Mouse (Mus musculus) T-helper 2 cell (primary cell): ENCODE measurements around the gene Sh2b1.

Experiments used
- in situ Hi-C: fragments of 300-600 bp; cut with MboI, MseI; formaldehyde crosslinking; loops from one replicate; pipeline ENCODE4 v1.15.1; 2025; ENCODE audit warnings: high pct_unique_total_duplicates

Sh2b1 gene

DNA sequence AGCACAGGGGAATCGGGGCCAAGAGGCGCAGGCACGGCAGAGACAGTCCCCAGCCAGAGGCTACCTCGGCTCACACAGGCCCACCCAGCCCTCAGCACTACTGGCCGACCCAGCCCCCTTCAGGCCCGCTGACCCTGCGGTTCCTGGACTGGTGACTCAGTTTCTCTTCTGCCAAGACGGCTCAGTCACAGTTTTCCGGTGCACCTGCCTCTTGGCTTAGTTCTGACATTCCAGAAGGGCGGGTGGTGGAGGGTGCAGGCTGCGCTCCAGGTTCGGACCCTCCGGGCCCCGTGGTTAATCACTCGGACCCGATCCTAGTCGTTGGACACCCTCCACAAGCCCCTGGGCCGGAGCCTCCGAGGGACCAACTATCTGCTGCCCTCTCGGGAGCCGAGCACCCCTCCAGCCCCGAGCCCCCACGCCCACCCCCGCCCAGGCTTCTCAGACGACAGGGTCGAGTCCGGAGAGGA lies 703 bp downstream of the Sh2b1 start:
- in situ Hi-C loops = loop anchor here (5.0 kb wide), 1 partner anchor 77 kb away; the partner anchor contains the start of gene Nfatc2ip

DNA sequence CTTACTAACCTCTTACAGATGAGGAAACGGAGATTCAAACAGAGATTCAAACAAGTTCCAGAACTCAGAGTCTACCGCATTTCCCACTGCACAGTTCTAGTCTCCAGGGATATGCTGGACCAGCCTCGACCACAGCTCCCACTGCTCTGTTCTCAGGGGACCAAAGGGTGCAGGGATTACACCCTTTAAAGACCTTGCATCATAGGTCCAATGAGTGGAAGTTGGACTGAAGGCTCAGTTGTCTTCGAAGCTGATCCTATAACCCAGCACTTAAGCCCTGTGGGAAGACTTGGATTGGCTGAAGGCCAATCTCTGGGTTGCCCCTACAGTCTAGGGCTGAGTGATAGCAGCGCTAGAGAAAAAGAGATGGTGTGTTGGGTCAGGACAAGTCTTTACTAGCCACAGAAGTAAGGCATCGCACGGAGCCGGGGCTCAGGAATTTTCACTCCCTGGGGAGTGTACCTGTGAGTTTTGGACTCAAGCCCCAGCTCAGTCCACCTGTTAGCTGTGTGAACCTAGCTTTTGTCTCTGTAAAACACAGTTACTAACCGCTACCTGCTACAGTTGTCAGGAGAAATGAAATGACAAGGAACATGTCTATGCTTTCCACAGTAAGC lies 1.6 kb downstream of the Sh2b1 start:
- in situ Hi-C loops = loop anchor here (5.0 kb wide), 1 partner anchor 76 kb away; the partner anchor contains the start of gene Nfatc2ip

DNA sequence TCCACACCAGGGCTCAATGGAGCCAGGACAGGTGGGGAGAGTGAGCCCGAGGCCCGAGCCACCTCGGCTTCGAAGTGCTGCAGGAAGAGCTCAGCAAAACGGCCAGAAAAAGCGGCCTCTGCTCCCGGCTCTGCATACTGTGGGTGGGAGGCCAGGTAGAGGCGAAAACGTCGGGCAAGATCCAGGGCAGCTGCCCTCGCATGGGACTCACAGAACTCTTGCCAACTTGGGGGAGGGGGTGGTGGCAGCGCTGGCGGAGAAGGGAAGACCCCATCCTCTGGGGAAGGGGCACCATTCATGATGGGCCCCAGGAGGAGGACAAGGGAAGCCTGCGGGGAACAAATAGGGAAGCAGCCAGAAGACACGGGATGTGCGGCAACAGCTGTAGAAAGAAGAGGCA lies 2.5 kb downstream of the Sh2b1 start:
- in situ Hi-C loops = loop anchor here (5.0 kb wide), 1 partner anchor 75 kb away; the partner anchor contains the start of gene Nfatc2ip

DNA sequence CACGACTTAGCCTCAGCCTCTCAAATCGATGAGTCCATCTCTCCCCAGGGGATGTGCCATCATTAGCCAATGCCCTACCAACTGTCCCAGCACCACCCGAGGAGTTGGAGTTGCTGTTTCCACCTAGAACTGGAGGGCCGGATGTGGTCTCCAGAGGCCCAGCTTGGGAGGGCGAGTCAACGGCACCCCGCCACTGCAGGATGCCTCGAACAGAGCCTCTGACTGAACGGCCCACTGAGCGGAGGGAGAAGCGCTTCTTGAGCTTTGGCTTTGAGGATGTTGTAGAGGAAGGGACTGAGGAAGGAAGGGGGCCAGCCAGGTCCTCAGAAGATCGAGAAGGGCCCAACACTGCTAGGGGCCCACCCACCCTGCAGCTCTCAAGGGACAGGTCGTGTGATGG lies 2.9 kb downstream of the Sh2b1 start:
- in situ Hi-C loops = loop anchor here (5.0 kb wide), 1 partner anchor 75 kb away; the partner anchor contains the start of gene Nfatc2ip

DNA sequence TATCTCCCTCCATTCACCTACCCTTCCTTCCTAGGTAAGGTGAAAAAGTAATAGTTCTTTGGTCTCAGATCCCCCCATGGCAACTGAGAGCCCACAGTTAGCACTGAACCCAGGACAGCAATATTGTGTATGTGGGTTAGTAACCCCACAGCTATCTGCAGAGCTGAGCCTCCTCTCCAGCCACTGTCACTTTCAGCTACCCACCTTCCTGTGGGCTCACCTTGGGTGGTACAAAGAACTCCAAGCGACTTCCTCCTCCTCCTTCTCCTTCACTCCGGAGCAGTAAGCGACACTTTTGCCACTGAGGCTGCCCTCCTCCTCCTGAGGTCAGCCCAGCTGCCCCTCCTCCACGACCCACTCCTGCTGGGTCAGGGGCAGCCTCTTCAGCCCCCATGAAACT lies 3.4 kb downstream of the Sh2b1 start:
- in situ Hi-C loops = loop anchor here (5.0 kb wide), 1 partner anchor 75 kb away; the partner anchor contains the start of gene Nfatc2ip

DNA sequence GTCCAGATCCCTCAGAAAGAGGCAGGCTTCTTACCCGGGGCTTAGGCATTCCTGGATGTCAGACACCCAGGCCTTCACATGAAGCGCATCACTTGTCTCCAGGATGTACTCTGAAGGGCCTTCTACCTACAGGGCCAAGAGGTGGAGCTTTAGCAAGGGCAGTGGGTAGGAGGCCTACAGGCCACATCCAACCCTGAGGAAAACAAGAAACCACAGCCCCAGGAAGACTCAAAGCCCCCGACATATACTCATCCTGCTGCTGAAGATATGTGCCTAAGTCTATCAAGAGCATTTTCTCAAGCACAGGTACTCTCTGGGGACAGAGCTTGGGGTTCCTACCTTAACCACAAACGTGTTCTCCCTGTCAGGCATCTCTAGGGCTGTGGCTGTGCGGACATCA lies 3.9 kb downstream of the Sh2b1 start:
- in situ Hi-C loops = loop anchor here (5.0 kb wide), 1 partner anchor 74 kb away; the partner anchor contains the start of gene Nfatc2ip

DNA sequence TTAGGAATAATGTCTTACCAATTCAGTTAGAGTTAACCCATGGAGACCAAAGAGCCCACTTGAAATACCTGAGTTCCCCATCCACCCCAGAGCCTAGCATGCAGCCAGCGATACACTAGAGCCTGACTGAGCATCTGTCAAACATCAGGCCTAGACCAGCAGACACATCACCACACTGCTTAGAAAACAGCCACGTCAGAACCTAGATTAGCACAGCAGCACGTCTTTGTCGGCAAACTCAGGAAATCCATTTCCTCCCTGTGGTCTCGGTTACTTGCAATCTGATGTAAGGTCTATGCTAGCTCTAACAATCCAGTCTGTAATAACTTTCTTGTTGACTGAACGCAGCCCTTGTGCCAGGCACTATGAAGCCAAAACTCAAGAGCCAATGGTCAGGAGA lies 5.1 kb downstream of the Sh2b1 start:
- in situ Hi-C loops = loop anchor here (5.0 kb wide), 1 partner anchor 73 kb away; the partner anchor contains the start of gene Nfatc2ip

DNA sequence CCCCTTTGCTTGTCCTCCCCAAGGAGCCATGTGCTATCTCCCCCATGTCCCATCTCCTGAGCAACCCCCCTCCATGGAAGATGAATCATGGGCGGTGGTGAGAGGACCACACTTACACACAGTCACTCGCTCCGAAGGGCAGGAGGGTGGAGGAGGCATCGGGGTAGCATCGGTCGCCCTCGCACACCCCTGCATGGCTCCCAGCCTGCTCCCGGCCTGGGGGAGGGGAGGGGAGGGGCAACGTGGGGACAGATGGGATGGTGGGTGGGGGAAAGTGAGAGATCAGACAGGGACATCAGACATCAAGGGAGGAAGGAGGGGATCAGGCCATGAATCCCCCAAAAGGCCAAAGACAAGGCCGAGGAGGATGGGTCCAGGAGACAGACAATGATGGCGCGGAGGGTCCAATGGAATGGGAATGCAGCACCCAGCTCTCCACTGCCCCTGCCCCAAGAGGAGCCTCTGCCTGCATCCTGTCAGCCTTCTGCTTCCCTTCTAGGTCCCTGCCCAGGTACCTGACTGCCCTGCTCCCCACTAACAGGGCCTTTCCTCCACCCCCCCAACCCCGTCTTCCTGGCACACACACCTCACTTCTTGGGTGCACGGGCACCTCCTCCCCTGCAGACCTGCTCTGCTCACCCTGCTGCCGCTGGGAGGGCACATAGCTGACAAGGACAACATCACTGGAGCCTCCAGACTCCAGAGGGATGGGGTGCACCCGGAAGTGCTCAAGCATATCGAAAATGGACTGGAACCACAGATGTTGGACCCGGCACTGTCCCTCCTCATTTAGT lies 7.2 kb downstream of the Sh2b1 start:
- in situ Hi-C loops = no loop called here

DNA sequence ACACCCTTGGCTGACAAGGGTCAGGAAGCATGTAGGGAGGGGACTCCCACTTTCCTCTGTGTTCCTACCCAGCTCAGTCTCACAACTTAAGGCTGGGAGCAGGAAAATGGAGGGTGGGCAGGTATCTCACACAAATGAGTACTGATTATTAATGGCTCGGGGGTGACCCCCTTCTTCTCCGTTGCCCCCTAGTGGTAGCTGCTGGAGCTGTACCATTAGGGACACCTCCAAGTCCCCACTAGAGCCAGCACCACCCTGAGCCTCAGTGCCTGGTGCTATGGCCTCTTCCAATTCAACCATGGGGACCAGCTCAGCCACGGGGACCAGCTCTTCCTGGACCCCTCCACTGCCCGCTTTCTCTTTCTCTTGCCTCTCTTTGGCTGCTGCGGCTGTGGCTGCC lies 8.0 kb downstream of the Sh2b1 start:
- in situ Hi-C loops = no loop called here

DNA sequence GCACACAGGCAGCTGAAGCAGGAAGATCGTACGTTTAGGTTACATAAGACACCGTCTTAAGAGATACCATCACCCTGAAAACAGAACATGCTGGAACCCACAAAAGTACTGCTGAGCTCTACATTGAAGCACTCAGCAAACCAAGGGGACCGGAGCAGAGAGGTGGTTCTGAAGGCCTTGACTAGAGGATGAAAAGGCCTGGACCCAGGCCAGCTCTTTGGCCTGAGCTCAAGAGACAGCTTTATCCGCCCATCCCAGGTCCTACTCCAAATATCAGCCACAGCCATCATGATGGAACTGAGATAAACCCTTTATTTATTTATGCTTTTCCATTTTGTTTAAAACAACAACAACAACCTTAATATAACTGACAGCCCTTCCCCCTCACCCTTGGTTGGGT lies 8.5 kb downstream of the Sh2b1 start:
- in situ Hi-C loops = no loop called here

DNA sequence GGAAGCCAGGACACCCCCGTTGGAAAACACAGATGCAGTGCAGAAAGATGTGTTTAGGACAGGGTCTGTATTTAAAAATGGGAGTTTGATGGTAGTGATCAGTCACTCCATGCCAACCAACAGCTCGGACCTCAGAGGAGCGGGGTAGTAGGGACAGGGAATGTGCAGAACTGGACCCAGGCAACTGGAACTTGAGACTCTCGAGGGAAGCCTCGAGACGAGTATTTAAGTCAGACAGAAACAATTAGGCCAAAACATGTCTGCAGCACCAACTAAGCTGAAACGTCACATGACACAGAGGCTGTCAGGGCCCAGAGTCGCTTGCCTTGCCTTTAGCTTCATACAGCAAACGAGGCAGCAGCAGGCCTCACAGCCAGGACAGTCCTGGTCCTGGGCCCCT lies 9.1 kb downstream of the Sh2b1 start:
- in situ Hi-C loops = no loop called here

DNA sequence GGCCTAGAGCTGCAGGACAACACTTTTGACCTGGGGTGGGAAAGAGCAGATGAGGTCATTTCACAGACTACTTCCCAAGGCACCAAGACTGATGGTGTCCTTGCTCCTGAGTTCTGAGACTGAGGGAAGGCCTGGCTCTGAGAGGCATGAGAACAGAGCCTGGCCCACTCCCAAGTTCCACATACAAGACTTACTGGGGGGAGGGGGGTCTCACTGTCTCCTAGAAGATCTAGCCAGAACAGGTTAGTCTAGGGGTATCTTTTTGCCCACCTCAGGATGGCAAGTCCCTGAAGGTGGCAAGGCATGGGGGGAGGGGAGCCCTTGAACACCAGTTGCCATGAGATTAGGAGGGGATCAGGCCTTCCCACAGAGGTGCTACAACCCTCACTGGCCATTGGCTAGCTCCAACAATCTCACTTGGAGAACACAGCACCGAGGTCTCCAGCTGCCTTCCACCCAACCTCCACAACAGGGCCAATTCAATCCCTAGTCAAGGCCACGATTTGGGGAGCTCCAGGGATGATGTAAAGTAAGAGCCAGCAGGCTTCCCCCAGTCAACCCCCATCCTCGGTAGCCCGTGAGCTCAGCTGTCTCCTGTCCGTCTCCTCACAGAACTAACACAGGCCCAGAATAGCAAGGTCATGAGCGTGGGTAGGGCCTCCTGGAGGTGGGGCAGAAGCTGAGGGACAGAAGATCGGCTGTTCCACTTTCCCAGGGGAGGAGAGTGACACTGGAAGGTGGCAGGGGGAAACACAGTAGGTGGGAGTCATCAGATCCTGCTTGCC lies 9.8 kb downstream of the Sh2b1 start:
- in situ Hi-C loops = no loop called here

DNA sequence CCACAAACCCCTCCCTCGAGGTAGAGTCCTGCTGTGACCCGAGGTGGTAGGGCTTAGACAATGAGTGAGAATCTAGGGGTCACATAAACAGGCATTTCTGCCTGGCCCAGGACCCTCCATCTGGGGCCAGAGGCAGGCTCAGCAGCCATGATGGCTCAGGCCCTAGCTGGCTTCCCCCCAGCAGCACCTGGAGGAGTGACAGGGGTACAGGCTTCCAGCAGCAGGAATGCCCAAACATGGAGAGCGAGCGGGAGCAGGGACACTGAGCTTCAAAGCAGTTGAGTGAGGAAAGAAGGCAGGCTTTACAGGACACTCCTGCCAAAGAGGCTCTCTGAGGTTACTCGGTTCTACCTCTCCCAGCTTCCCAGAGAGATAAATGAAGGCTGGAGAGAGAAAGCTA lies 10.4 kb downstream of the Sh2b1 start:
- in situ Hi-C loops = no loop called here

DNA sequence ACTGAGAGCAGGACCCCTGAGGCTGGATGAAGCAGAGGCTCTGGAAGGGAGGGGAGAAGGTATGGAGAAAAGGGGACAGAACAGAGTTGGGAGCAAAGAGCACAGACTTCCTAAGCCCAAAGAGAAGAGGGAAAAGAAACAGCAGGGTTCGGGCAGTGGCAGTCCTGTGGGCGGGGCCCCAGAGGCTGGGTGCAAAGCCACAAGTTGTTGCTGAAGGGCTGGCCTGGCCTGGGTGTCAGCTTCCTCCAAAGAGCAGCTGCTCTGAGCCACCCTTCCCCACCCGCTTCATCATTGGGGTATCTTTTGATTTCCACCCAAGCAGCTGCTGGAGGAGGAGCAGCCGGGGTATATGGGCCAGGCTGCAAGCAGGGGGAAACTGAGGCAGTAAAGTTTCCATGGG lies 11.1 kb downstream of the Sh2b1 start:
- in situ Hi-C loops = no loop called here

DNA sequence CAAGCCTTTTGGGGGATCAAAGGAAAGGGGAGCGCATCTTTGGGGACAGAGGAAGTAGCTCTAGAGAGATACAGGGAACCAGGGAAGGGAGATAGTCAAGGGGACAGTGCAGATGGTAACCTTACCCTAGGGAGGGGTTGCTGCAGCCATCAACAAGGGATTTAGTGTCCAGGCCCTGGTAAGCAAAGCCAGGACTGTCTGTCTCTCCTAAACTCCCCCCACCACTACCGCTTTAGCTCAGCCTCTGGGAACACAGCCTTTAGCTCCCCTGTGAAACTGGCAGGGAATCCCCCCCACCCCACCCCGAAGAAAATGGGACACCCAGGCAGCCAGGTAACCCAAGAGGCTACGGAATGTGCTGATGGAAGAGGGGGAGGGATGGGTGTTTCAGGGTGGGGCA lies 11.7 kb downstream of the Sh2b1 start:
- in situ Hi-C loops = no loop called here

DNA sequence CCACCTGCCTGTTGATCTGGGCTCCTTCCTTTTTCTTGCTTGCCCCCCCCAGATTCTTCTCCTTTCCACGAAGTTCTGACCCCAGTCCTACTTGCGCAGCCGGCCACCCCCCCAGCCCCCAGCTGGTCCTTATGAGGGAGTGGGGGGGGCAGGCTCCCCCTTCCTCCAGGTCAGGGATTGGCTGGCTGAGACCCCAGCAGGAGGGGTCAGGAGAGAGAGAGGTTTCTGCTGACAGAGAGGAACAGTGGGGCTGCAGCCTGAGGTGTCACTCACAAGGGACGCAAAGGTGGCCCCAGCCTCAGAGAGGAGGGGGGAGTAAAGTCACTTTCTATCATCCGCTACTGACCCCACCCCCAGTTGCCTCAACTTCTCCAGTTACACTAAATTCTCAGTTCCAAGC lies 12.2 kb downstream of the Sh2b1 start, which contains the start of gene Atp2a1:
TSS of gene Atp2a1 (minus strand) at position 105 of the 400 bp plus-strand sequence.
- in situ Hi-C loops = no loop called here

DNA sequence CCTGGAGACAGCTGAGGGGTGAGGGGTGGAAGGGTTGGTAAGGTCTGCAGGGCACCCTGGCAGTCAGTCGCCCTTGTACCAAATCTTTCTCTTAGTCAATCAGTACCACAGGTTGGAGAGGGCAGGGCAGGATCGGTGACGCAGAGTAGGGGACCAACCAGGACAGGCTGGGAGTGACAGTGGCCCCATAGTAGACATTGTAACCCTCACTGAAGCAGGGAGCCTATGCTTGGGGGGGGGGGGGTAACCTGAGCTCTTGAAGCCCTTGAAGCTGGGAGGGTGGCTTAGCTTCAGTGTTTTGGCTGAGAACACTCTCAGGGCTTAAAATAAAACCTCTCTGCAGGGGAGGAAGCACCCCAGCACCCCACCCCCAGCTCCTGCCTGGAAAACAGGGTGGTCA lies 13.6 kb downstream of the Sh2b1 start:
- in situ Hi-C loops = no loop called here

DNA sequence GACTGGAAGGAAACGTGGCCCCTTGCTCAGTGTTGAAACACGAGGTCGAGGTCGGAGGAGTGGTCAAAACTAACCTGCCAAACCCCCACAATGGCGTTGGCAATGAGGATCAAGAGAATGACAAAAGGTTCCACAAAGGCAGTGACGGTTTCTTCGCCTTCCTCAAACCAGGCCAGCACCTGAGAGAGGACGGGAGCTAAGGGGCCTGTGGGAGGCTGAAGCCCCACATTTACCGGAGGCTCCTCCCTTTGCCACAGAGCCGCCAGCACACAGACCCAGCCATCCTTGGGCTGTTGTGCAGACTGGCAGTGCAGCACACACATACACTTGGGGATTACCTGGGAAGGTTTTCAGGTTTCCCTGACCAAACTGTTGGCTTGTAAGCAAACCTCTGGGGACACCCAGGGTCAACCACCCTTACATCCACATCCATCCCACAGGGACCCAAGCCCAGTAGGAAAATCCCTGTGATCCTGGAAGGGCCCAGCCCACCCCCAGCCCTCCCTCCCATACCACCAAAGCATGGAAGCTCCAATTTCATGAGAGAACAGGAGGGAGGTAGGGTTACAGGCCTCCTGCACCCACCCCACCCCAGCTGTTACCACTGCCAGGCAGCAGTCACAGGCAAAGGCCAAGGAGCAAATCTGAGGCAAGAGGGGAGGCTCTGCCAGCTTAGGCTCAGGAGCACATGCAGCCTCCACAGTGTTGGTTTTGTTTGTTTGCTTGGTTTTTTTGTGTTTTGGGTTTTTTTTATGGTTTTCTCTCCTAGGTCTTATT lies 14.4 kb downstream of the Sh2b1 start:
- in situ Hi-C loops = no loop called here

DNA sequence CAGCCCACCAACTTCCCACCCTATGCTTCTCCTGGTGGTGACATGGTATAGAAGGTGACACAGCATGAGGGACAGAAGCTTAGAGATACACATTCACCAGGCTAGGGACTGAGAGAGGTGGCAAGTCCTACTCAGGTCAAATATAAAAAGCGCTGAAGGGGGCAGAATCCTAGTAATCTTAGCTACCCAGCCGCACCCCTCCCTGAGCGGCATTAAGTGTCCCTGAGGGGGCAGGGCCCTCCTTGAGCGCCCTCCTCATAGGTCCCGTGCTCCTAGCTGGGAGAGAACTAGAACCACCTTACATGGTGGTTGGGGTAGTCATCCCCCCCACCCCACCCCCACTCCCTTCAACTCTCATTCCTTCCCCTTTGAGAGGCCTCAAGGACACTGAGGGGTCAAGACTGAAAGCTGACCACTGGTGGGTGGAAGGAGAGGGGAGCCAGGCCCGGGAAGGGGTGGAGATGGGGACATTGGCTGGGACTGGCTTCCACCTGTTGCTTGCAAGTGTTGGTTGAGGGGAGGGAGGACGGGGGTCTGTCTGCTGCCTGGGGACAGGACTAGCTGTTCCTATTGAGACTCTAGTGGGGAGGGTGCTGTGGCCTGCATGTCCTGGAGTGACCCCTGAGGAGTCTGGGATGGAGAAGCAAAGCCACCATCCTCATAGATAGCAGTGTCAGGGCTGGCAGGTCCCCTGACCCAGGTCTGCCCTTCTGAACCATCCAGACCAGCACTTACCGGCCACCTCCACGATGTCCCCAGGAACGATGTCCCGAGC lies 16.2 kb downstream of the Sh2b1 start:
- in situ Hi-C loops = no loop called here

DNA sequence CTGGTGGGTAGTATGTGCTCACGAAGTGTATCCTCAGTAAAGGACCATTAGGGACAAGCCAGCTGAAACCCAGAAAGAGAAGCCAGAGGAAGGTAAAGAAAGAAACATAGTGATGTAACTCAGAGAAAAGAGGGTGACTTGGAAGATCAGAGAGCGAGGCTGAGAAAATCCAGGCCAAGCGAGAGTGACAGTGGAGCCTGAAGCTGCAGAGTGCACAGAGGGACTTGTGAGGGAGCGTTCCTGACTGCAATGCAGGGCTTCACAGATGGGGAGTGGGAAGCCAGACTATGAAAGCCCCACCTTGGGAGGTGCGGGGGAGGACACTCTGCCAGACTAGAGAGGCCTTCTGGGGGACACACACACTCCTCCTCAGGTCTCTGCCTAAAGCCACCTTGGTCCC lies 17.0 kb downstream of the Sh2b1 start:
- in situ Hi-C loops = no loop called here
